Mouse (Mus musculus) brain, embryonic 14.5 days (tissue): ENCODE measurements around the gene Sarm1. TPM values are rescaled to one million over a fixed set of nuclear protein-coding genes. Genes with fewer than 3 reads are reported as not detected.
A peak's percentile ranks its signal among the peaks of the same experiment; 100 is the strongest.

Experiments
- DNase-seq: peaks from one replicate; pipeline ENCODE4 v3.0.0-alpha.2; 2011; ENCODE audit warnings: low read depth
- CTCF ChIP-seq: fragments of 200-500 bp; IDR thresholded peaks from 2 replicates; pipeline ENCODE4 v1.5.1; 2012; ENCODE audit warnings: inconsistent platforms, mild to moderate bottlenecking, moderate library complexity, borderline replicate concordance; ENCODE audit not compliant: insufficient read depth, insufficient read length; ENCODE audit errors: extremely low read depth
- POLR2A ChIP-seq: fragments of 200-500 bp; IDR thresholded peaks from 2 replicates; pipeline ENCODE4 v1.6.1; 2012; ENCODE audit warnings: mild to moderate bottlenecking, inconsistent platforms, borderline replicate concordance; ENCODE audit not compliant: poor library complexity, insufficient read depth, insufficient read length, severe bottlenecking; ENCODE audit errors: extremely low read depth
- polyA plus RNA-seq: library from polyadenylated mRNA; depleted of rRNA; stranded (reverse); fragments of >200 nt; gene quantifications from 2 replicates; pipeline ENCODE4 v1.2.3, GENCODE M21; 2012

Gene Sarm1
- polyA plus RNA-seq, 1 experiment: 53.5 TPM

GRCm38 (mm10) chr11:78475289-78475688 lies 22.3 kb downstream of the Sarm1 start:
- TF ChIP-seq CTCF (no peak), POLR2A (no peak)
- DNase-seq: no peak

GRCm38 (mm10) chr11:78471326-78472103 lies 26.0 kb downstream of the Sarm1 start:
- no peak for DNase-seq
- TF ChIP-seq POLR2A (no peak), CTCF (no peak)

- DNase-seq: no peak
- TF ChIP-seq CTCF (no peak), POLR2A (no peak)
Measured at GRCm38 (mm10) chr11:78467932-78468331, 29.6 kb downstream of the Sarm1 start.

- DNase-seq: no peak
- TF ChIP-seq CTCF (no peak), POLR2A (no peak)
Measured at GRCm38 (mm10) chr11:78467515-78467914, 30.0 kb downstream of the Sarm1 start.

GRCm38 (mm10) chr11:78466242-78466912 lies 31.2 kb downstream of the Sarm1 start:
- TF ChIP-seq CTCF (no peak), POLR2A (no peak)
- DNase-seq: no peak

GRCm38 (mm10) chr11:78465568-78466180 lies 31.9 kb downstream of the Sarm1 start, which contains the start of gene Slc46a1:
Gene Slc46a1 (plus strand): TSS chr11:78465697.
- peak; percentile 88 for DNase-seq
- TF ChIP-seq POLR2A: 0 out of 2 replicates have a peak, but pooled peaks have one; percentile 5
- TF ChIP-seq CTCF: no peak

- DNase-seq: peak; percentile 29
- no peak for TF ChIP-seq POLR2A
- no peak for TF ChIP-seq CTCF
Measured at GRCm38 (mm10) chr11:78465116-78465515, 32.4 kb downstream of the Sarm1 start.

- no peak for DNase-seq
- no peak for TF ChIP-seq CTCF
- TF ChIP-seq POLR2A: no peak
Measured at GRCm38 (mm10) chr11:78463286-78464036, 34.1 kb downstream of the Sarm1 start.

- DNase-seq: no peak
- TF ChIP-seq POLR2A: no peak
- TF ChIP-seq CTCF: no peak
Measured at GRCm38 (mm10) chr11:78462669-78463068, 34.9 kb downstream of the Sarm1 start.

GRCm38 (mm10) chr11:78461894-78462293 lies 35.7 kb downstream of the Sarm1 start:
- TF ChIP-seq POLR2A (no peak), CTCF (peak; percentile 41; the same call in 1 of the 2 replicates)
- DNase-seq: no peak
